Mouse (Mus musculus) adrenal gland, postnatal 10 days (tissue): ENCODE results near the gene Baz2b. TPM values are rescaled to one million over a fixed set of nuclear protein-coding genes. Genes with fewer than 3 reads are reported as not detected.

Source experiments
- DNase-seq: peaks from one replicate; pipeline ENCODE4 v3.0.0; 2021; ENCODE audit warnings: mixed read lengths
- total RNA-seq, 2 experiments: library from RNA; stranded (reverse); gene quantifications; 2 replicates each; pipeline ENCODE4 v1.2.3; 2021

Gene Baz2b
- total RNA-seq, 2 experiments from 2014 or later: 57.0 to 87.2 TPM

DNA sequence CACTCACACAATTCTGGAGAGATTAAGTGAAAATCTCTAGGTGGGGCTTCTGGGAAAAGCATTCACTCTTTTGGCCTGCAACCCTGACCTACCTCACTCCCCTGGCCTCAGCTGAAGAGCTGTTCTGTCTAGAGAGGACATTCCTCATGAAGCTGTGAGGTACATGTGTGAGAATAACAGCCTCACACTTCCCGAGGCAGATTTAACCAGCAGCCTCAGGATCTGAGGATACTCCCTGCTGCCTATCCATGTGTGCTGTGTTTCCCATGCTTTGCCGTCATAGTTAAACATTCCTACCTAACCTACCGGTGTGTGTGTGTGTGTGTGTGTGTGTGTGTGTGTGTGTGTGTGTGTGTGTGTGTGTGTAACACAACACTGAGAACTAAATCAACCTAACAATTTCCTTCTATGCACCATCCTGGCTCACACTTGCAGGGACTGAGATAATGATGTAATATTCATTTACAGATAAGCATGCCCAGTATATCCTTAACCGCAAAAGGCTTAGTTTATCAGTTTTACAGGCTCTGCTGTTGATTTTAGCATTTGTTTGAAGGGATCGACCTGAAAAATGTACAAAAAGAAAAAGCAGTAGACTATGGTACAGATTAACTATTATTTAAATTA, 206.5 kb downstream of the Baz2b start:
- DNase-seq: no peak

DNA sequence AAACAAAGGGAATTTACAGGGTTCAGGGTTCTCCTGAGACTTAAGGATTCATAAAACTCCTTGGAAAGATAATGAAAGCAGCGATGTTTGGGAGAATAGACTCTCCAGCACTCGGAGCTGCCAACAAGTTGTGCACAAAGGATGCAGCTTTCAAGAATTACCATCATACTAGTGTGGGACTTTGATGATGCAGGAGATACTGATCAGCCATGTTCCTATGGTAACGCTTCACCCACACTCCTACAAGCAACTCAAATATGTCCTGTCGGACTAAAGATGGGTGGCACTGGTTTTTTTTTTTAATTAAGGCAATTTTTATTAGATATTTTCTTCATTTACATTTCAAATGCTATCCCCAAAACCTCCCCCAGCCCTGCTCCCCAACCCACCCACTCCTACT, 209.4 kb downstream of the Baz2b start:
- no peak for DNase-seq

DNA sequence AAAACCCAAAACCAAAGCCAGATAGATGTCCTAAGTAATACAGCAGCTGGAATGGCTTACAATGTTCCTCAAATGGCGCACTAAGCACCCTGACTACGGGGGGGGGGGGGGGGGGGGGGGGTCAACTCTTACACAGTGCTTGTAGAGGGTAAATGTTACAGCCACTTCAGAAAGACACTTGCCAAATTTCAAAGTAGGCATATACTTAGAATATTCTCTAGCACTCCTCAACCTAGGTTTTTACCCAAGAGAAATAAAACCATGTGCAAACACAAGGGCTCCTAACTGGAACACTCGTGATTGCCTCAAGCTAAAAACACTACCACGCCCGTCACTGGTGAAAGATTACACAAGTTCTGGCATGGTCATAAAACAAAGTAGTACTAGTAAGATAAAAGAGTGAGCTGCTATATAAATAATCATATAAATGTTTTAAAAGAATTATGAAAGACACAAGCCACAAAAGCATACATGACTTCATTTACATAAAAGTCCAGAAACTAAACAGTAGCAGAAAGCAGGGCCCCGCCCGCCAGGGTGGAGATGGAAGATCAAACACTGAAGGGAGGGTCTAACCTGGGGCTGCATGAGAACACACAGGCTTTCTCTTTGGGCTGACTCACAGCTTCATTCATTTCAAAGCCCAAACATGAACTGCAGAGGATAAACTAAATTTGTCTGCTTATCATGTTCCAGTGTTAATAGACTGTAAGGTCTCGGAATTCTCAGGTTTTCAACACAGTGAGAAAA, 212.0 kb downstream of the Baz2b start:
- DNase-seq: no peak

DNA sequence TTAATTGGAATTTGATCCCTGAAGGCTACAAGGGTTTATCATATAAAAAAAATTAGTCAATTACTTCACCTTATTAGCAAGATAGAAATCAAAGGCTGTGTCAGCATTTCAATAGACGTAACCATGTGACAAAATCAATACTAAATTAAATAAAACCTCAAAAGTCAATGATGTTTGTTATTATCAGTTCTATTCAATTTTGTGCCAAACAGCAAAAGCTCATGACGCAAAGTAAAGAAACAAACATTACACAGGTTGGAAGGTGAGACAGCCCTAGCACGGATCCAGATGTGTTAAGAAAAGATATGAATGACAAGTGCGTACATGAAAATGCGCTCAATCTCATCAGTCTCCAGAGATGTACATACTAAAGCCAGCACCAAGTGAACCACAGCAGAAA, 212.7 kb downstream of the Baz2b start:
- DNase-seq: no peak

DNA sequence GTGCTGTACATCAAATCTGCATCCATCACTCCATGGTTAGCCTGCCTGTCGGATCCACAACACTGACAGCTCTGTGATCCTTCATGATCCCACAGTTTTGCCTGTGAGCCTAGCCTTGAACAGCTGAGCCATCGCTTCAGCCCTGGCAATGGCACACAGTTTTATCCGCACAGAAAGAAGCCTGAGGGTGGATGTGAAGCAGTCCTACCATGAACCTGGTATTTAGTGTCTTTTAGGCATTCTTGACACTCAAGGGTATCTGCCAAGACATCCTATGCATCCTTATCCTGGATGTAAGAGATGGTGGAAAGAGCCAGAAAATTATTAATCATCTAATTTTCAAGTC, 216.5 kb downstream of the Baz2b start:
- DNase-seq: no peak

DNA sequence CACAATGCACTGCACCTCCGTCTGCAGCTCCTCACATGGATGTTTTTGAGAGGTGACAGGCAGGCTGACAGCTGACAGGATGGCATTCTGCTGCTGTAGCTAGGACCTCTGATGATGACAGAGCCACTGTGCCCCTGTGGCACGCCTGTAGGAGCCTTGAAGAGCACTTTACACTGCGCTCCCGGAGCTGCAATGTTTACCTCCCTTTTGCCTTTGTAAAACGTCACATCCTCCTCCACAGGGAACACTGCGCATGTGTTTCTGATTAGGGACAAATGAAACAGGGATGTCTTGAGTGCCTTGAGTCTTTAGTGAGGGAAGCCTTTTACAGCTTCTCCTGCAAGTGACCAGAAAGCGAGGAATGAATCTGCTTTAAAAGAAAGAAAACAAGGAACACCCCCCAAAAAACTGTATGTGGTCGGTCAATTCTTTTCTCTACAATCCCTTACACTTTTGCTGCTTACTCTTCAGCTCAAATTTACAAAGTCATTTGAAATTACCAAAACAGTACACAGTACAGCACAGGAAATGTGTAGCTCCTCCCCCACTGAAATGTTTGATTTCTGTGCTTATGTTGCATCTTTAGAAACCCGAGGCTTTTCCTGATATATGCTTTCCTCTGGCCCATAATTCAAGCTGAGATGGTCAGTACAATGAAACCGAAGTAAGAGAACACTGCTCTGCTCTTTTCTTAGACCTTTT, 217.0 kb downstream of the Baz2b start:
- DNase-seq: no peak

DNA sequence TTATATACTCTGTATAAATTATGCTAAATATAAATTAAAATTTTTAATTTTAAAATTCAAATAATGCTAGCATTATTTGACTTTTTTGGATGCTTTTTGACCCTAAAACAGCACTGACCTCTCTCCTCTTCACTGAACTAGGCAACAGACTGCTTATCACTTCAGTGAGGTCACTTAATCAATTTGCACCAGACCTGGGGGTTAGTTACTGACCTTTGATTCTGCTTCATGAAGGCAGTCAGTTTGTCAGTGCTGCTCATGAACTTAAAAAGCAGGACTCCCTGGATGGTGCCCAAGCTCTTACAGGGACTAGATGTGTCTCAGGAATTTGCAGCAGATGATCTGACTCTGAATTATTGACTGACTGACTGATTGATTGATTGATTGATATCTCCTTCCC, 217.9 kb downstream of the Baz2b start:
- DNase-seq: no peak

DNA sequence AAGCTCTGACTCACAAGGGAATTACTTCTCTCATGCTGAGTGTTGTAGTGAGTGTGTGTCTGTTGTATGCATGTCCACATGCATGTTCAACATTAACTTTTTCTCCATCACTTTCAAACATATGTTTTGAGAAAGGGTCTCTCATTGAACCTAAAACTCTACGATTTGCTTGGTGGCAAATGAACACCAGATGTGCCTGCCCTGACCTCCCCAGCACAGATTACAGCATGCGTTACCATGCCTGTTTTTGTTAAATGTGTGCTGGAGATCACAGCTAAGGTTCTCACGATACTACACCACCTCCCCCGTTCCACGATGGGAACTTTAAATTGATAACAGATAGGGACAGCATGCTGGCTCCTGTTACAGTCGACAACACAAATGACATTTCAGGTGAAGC, 222.1 kb downstream of the Baz2b start:
- no peak for DNase-seq

DNA sequence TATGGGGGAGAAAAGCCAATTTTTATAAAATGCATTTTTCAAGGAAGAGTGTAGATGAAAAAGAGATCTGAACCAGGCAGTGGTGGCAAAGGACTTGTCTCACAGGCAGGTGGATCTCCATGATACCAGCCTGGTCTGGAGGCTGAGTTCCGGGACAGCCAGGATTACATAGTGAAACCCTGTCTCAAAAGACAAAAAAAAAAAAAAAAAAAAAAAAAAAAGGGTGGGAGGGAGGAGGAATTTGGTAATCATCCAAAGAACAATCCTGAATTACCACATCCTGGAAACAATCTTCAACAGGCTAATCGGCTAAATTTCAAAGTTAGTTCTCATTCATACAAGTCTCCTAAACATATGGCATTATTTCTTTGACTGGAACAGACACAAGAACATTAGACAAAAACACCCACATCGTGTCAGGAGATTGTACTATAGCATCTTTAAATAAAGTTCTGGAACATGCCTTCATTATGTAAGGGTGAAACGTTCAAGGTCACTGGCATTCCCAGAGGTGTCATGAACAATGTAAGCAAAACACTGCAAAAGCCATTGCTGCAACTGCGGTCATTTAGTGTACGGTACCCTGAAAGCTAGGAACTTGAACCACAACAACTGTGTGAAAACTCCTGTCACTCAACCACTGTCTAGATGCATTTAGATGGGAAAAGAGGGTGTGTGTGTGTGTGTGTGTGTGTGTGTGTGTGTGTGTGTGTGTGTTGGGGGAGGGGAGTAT, 230.0 kb downstream of the Baz2b start:
- DNase-seq: peak; percentile 18

DNA sequence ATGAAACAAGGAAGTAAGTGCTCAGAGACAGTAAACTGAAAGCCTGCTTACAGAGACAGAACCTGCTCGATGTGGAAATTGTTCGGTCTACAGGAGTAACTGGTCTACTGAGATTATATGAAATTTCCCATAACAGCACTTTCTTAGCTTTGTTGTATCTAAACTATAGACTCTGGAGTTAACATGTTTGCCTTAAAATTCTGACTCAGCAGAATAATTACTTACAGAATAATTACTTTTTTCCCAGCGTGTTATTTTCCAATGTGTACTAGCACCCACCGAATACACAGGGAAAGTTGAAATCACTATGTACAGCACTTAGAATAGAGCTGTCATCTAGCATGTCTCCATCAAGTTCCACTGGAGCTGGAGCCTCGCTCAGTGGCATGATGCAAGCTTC, 233.0 kb downstream of the Baz2b start:
- DNase-seq: no peak

DNA sequence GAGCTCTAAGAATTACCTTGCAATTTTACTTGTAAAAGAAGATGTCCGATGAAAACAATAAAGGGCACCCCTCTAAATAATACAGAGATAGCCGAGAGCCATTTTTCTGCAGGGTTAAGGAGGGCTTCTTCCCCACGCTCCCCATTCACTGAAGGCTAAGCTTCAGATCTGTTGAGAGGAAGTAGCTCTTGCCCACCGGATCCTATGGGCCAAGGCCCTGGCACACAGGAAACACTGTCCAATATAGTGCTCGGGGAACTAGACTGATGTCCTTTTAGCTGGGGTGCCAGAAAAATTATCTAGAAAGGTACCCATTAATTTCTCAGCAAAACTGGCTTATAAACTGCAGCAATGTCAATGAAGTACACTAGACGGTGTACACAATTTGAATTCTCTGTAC, 233.9 kb downstream of the Baz2b start:
- DNase-seq: no peak

DNA sequence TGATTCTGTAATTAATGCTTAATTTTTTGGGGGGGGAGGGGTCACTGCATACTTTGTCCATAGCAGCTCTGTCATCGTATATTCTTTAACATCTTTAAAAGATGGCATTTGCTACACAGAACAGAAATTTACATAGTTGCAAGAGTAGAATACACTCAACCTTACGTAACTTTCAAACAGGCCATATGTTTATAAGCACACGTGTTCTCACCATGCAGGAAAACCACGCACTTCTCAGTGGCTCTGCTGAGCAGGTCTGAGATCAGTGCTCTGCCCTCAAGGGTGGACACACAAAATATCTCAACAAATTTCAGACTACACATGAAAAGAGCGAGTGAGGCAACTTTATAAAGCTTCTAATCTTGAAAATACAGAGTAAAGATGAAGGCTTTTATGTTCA, 235.7 kb downstream of the Baz2b start:
- DNase-seq: no peak

DNA sequence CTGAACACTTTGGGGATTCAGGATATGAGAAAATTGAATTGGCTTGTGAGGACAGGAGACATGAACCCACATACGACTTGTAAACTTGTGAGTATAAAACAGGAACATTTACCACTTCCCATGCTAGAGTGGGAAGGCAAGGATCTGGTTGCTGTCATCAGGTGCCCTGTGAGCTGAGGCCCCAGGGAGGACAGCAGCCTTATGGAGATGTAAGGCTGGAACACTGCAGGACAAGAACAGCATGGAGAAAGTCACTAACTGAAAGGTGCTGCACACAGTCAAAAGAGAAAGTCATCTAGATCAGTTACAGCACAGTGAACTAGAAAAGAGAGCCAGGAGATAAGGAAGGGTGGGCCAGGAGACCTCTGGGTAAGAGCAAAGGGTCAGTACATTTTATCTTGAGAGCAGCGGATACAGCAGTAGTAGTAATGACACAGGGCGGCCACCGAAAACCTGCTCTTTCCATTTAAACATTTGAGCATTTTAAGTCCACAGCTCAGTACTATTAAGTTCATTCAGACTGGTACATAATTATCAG, 236.5 kb downstream of the Baz2b start:
- no peak for DNase-seq

DNA sequence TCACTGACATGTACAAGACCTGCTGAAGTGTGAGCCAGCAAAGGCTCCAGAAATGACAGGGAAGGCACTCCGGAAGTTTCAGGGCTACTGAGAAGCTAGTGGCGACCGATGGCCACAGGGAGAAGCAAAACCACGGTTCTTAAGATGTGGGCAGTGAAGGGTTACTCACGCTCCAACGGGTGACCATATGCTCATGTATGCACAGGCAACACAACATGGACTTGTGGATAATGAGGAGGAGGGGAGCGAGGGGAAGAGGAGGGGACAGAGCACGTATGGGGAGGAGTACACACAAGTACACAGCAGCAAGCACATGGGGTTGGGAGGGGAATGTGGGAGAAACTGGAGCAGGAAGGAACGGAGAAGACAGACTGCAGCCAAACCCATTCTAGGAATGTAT, 239.1 kb downstream of the Baz2b start:
- DNase-seq: no peak

DNA sequence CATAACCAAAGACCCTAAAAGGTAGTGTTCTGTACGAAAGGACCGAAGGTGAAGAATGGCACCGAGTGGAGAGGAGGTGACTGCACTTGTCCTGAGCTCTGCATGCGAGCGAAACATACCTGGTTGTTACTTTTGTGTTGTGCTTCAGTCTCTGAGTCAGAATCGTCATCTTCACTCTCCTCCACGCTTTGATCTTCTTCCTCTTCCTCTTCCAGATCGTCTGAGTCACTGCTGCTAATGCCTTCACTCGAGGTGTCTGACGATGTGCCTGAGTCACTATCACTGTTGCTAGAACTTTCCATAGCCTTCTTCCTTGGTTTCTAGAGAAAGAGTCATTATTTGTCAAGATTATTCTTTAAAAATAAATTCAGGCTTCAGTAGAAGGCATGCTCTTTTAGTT, 240.5 kb downstream of the Baz2b start:
- DNase-seq: no peak

DNA sequence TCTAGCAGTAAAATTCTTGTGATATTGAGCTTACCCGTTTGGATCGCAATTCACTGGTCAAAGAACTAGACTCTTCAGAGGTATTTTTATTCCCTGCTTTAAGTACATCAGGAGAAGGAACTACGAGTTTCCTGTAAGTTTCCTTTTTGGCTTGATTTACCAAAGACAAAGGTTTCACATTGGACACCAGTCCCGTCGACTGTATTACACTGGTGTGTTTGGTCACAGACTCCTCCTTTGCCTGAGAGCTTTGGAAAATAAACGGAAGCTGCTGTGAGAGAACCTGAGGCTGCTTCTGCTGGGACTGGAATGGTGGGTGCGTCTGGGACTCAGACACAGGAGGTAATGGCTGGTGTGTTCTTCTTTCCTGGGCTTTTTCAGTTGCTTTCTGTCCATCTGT, 241.0 kb downstream of the Baz2b start:
- no peak for DNase-seq

DNA sequence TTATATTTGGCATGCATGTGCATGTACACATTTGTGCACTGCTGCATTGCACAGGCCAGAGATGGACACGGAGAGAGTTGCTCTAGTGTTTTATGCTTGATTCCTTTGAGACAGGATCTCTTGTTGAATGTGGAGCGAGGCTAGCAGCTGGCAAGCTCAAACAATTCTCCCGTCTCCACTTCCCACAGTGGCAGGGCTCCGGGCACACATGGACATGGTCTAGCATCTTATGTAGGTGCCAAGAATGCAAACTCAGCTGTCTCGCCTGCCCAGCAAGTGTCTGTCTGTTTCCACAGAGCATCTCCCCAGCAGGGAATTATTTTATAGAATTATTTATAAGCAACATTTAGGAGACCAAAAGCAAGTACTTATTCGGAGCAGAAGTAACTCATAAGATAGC, 243.2 kb downstream of the Baz2b start:
- DNase-seq: no peak

DNA sequence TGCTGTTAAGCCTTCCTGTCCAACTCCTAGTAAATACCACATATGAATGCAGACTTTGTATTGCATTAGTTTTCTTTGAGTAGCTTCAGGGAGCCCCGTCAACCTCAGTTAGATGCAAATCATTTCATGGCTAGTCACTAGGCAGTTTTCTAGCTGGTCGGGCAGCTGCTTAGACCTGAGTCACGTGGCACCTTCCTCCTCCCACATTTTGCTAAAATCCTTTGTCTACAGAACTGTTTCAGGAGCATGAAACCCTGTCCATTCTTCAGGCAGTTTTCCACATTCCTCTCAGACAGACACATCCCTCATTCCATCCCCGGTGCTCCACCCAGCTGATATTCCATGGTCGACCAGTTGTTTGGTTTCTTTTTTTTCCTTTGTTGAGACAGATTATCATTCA, 246.6 kb downstream of the Baz2b start:
- DNase-seq: no peak

DNA sequence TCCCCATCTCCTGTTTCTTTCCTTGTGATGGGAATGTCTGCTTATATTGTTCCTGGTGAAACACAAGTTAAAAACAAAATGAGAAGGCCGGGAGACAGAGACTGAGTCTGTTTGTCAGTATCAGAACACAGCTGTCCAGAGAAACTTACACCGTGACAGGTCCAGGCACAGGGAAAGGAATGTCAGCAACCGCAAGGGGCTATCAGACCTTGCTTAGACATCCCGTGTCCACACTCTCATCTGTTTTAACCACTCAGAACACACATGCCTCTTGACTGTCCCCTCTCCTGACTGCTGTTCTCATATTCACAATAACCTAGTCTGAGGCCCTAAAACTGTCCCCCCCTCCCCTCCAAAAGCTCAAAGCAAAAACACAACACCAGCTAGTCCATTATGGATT, 247.1 kb downstream of the Baz2b start:
- DNase-seq: no peak

DNA sequence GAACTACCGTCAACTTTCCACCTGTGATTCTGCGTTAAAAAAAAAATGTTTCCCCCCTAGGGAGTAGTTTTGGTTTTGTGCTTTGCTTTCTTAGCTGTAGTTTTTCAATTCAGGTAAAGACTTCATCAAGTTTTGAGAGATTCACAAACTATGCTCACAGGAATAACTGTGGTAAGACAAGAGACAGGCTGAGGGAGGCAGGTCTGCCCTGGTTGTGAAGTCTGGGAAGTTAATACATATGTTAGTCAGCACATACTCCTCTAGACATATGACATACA, 249.2 kb downstream of the Baz2b start:
- DNase-seq: no peak

DNA sequence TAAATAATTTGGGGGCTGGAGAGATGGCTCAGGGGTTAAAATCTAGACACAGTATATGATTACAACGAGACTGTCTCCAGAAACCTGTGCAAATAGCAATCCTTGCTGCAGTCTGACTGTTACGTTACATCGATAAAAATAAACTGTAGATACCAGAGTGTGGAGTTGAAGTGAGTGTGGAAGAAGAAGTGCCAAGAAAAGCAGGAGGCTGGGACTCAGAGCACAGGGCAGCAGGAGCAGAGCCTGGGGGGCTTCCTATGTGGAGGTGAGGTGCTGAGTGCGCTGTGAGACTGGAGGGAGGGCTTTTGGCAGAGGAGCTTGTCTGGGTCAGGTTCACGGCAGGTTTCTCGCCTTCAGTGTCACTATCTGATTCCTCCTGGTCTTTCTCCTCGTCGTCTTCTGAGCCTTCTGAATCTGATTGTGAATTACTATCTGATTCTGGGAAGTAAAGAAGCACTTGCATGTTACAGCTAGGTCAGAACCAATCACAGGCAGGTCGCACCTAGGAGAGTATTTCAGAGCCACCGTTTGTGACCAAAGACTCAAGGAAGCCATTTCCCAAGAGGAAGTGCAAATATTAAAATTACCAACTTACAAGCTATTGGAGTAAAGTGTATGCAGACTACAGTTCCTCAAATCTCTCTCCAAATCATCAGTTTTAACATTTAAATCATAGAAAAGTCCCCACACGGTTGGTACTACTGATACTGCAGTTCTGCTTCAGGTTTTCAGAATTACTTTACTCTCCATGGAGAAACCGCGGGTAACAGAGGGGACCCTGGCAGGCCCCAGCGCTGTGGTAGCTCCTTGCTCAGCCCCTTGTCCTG, 249.8 kb downstream of the Baz2b start:
- no peak for DNase-seq

DNA sequence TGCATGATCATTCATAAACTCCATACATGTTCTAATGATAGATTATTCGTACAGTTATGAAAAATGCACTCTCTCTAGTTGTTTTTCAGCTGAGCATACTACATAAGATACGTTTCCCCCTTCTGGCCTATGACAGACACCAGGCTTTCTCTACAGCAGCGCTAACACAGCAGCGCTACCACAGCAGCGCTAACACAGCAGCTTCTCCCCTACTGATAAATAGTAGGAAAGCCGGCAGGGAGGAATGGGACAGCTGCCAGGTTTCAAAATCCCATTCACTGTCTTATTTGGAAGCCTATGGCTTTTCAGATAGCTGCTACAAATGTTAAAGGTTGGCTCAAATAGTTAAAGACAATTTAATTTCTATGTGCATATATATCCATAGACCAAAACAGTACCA, 251.1 kb downstream of the Baz2b start:
- DNase-seq: peak; percentile 41
